Mouse (Mus musculus): Measurements from ENCODE around the gene Tgfbi. TPM values are rescaled to one million over a fixed set of nuclear protein-coding genes. Genes with fewer than 3 reads are reported as not detected.

Tgfbi gene
- polyA plus RNA-seq, 1 experiment from 2014 or later = 2.7 TPM

GRCm38 (mm10) chr13:56678826-56679504 is 69.6 kb downstream of the Tgfbi start:
- ATAC-seq (ENCODE audit: low FRiP score, low TSS enrichment) (no peak), DNase-seq (no peak)
- Histone ChIP-seq H3K4me3 (replicated peaks; ENCODE audit: low read depth, low read length) (no peak overlapping the region), H3K9ac (replicated peaks; ENCODE audit: low read length) (no peak overlapping the region), H3K4me2 (ENCODE audit: low read length) (no peak overlapping the region), H3K4me1 (ENCODE audit: control insufficient read depth, insufficient read depth, low read length) (no peaks in the 10 kb centered on the region), H3K9me3 (ENCODE audit: control insufficient read depth, low read length) (no peaks in the 10 kb centered on the region), H3K36me3 (ENCODE audit: control insufficient read depth, insufficient read depth, low read length) (no peaks in the 10 kb centered on the region), H3K27ac (replicated peaks; ENCODE audit: low read depth, low read length) (no peak overlapping the region), H3K27me3 (ENCODE audit: control insufficient read depth, insufficient read depth, low read length) (no peaks in the 10 kb centered on the region)
- WGBS = 51% methylated on average over 10 of the region's 10 CpGs

- H3K4me2 ChIP-seq (ENCODE audit: low read length) = no peak overlapping the region
These were observed 72.6 kb downstream of the Tgfbi start for GRCm38 (mm10) chr13:56681924-56682323.

GRCm38 (mm10) chr13:56682326-56682725 is 73.0 kb downstream of the Tgfbi start:
- Histone ChIP-seq H3K27ac (replicated peaks; ENCODE audit: low read depth, low read length) (no peak overlapping the region), H3K27me3 (ENCODE audit: control insufficient read depth, insufficient read depth, low read length) (no peaks in the 10 kb centered on the region), H3K4me3 (replicated peaks; ENCODE audit: low read depth, low read length) (no peak overlapping the region), H3K36me3 (ENCODE audit: control insufficient read depth, insufficient read depth, low read length) (no peaks in the 10 kb centered on the region), H3K9me3 (ENCODE audit: control insufficient read depth, low read length) (no peaks in the 10 kb centered on the region), H3K4me2 (ENCODE audit: low read length) (no peak overlapping the region), H3K4me1 (ENCODE audit: control insufficient read depth, insufficient read depth, low read length) (no peaks in the 10 kb centered on the region), H3K9ac (replicated peaks; ENCODE audit: low read length) (no peak overlapping the region)
- no peak for ATAC-seq (ENCODE audit: low FRiP score, low TSS enrichment)
- WGBS = 92% methylated on average over 17 of the region's 17 CpGs
- no peak for DNase-seq

More at GRCm38 (mm10) chr13:56681924-56682323, 72.6 kb downstream of the Tgfbi start:
- Histone ChIP-seq H3K4me3 (replicated peaks; ENCODE audit: low read depth, low read length) (no peak overlapping the region), H3K27me3 (ENCODE audit: control insufficient read depth, insufficient read depth, low read length) (no peaks in the 10 kb centered on the region), H3K4me1 (ENCODE audit: control insufficient read depth, insufficient read depth, low read length) (no peaks in the 10 kb centered on the region), H3K9me3 (ENCODE audit: control insufficient read depth, low read length) (no peaks in the 10 kb centered on the region), H3K9ac (replicated peaks; ENCODE audit: low read length) (no peak overlapping the region), H3K36me3 (ENCODE audit: control insufficient read depth, insufficient read depth, low read length) (no peaks in the 10 kb centered on the region), H3K27ac (replicated peaks; ENCODE audit: low read depth, low read length) (no peak overlapping the region)
- WGBS = 77% methylated on average over 4 of the region's 4 CpGs
- ATAC-seq (ENCODE audit: low FRiP score, low TSS enrichment) (no peak), DNase-seq (no peak)

GRCm38 (mm10) chr13:56683306-56683705 is 74.0 kb downstream of the Tgfbi start:
- Histone ChIP-seq H3K4me1 (ENCODE audit: control insufficient read depth, insufficient read depth, low read length) (no peaks in the 10 kb centered on the region), H3K4me3 (replicated peaks; ENCODE audit: low read depth, low read length) (no peak overlapping the region), H3K36me3 (ENCODE audit: control insufficient read depth, insufficient read depth, low read length) (no peaks in the 10 kb centered on the region), H3K9me3 (ENCODE audit: control insufficient read depth, low read length) (no peaks in the 10 kb centered on the region), H3K4me2 (ENCODE audit: low read length) (no peak overlapping the region), H3K9ac (replicated peaks; ENCODE audit: low read length) (no peak overlapping the region), H3K27me3 (ENCODE audit: control insufficient read depth, insufficient read depth, low read length) (no peaks in the 10 kb centered on the region), H3K27ac (replicated peaks; ENCODE audit: low read depth, low read length) (no peak overlapping the region)
- DNase-seq = no peak
- no peak for ATAC-seq (ENCODE audit: low FRiP score, low TSS enrichment)
- 90% methylated on average over 7 of the region's 7 CpGs for WGBS

Other genes starting within 250 kb of the Tgfbi start
- not detected in 2 replicates for gene Gm3045, start 182.9 kb upstream of the Tgfbi start, polyA plus RNA-seq (2014; fragmentation: Nextera tagmentation; extraction: Ambion mirVana)
- 0.11 TPM in 1 of 2 replicates, not detected in the other for gene Slc25a48, start 171.2 kb upstream of the Tgfbi start, polyA plus RNA-seq (2014; fragmentation: Nextera tagmentation; extraction: Ambion mirVana)
- gene Il9, start 127.3 kb upstream of the Tgfbi start, polyA plus RNA-seq (2014; fragmentation: Nextera tagmentation; extraction: Ambion mirVana) = not detected in 2 replicates
- gene Fbxl21, start 87.1 kb upstream of the Tgfbi start, polyA plus RNA-seq (2014; fragmentation: Nextera tagmentation; extraction: Ambion mirVana) = 3.3 and 3.7 TPM in 2 replicates
- gene Lect2, start 61.0 kb upstream of the Tgfbi start, polyA plus RNA-seq (2014; fragmentation: Nextera tagmentation; extraction: Ambion mirVana) = not detected in 2 replicates
- 20.4 and 35.7 TPM in 2 replicates for gene Smad5, start 93.5 kb downstream of the Tgfbi start, polyA plus RNA-seq (2014; fragmentation: Nextera tagmentation; extraction: Ambion mirVana)
- 1.1 and 2.1 TPM in 2 replicates for gene Gm45623, start 144.3 kb downstream of the Tgfbi start, polyA plus RNA-seq (2014; fragmentation: Nextera tagmentation; extraction: Ambion mirVana)